Mouse (Mus musculus): Measurements from ENCODE around the gene Stard13.

The Stard13 gene

GRCm38 (mm10) chr5:151142671-151143601 is 90.7 kb downstream of the Stard13 start:
- peak; percentile 63 for DNase-seq (ENCODE audit: low spot score)

- peak; percentile 81 for DNase-seq (ENCODE audit: low spot score)
Measured at GRCm38 (mm10) chr5:151142241-151142640, 91.4 kb downstream of the Stard13 start.

GRCm38 (mm10) chr5:151137901-151138300 is 95.7 kb downstream of the Stard13 start:
- DNase-seq (ENCODE audit: low spot score), result no peak

- DNase-seq (ENCODE audit: low spot score), result no peak
Measured at GRCm38 (mm10) chr5:151137311-151137710, 96.3 kb downstream of the Stard13 start.

- no peak for DNase-seq (ENCODE audit: low spot score)
Measured at GRCm38 (mm10) chr5:151135965-151136364, 97.7 kb downstream of the Stard13 start.

- DNase-seq (ENCODE audit: low spot score), result peak; percentile 59
Measured at GRCm38 (mm10) chr5:151135078-151135826, 98.4 kb downstream of the Stard13 start.

- no peak for DNase-seq (ENCODE audit: low spot score)
Measured at GRCm38 (mm10) chr5:151134202-151134601, 99.4 kb downstream of the Stard13 start.

GRCm38 (mm10) chr5:151133744-151134143 is 99.9 kb downstream of the Stard13 start:
- no peak for DNase-seq (ENCODE audit: low spot score)

- peak; percentile 64 for DNase-seq (ENCODE audit: low spot score)
Measured at GRCm38 (mm10) chr5:151129762-151130161, 103.9 kb downstream of the Stard13 start.

GRCm38 (mm10) chr5:151127298-151127717 is 106.3 kb downstream of the Stard13 start:
- DNase-seq (ENCODE audit: low spot score), result peak; percentile 45

GRCm38 (mm10) chr5:151126608-151127005 is 107.0 kb downstream of the Stard13 start:
- no peak for DNase-seq (ENCODE audit: low spot score)

GRCm38 (mm10) chr5:151125985-151126607 is 107.5 kb downstream of the Stard13 start:
- DNase-seq (ENCODE audit: low spot score), result no peak

GRCm38 (mm10) chr5:151117846-151118245 is 115.8 kb downstream of the Stard13 start:
- DNase-seq (ENCODE audit: low spot score), result no peak

- DNase-seq (ENCODE audit: low spot score), result peak; percentile 59
Measured at GRCm38 (mm10) chr5:151116192-151116887, 117.3 kb downstream of the Stard13 start.

- no peak for DNase-seq (ENCODE audit: low spot score)
Measured at GRCm38 (mm10) chr5:151112743-151113142, 120.9 kb downstream of the Stard13 start.

GRCm38 (mm10) chr5:151111080-151111871 is 122.4 kb downstream of the Stard13 start:
- no peak for DNase-seq (ENCODE audit: low spot score)

- peak; percentile 68 for DNase-seq (ENCODE audit: low spot score)
Measured at GRCm38 (mm10) chr5:151110461-151110908, 123.2 kb downstream of the Stard13 start.

- DNase-seq (ENCODE audit: low spot score), result no peak
Measured at GRCm38 (mm10) chr5:151109822-151110221, 123.8 kb downstream of the Stard13 start.

- no peak for DNase-seq (ENCODE audit: low spot score)
Measured at GRCm38 (mm10) chr5:151108955-151109354, 124.7 kb downstream of the Stard13 start.

- DNase-seq (ENCODE audit: low spot score), result no peak
Measured at GRCm38 (mm10) chr5:151108291-151108897, 125.2 kb downstream of the Stard13 start.

All from lung, postnatal 25 days (tissue).